Mouse (Mus musculus): ENCODE measurements around the gene Gm281. TPM values are rescaled to one million over a fixed set of nuclear protein-coding genes. Genes with fewer than 3 reads are reported as not detected.
A peak's percentile ranks its signal among the peaks of the same experiment; 100 is the strongest.
"Not testable (repeated sequence)": the region's sequence is repeated elsewhere in the genome, so short reads cannot be mapped to it uniquely, and the experiment has no call there.

Gm281 gene
- total RNA-seq (2021) (not detected), polyA plus RNA-seq (2012; rRNA removed) (not detected in 2 replicates)
- long read RNA-seq: 0 reads

- DNase-seq: no peak
Measured at GRCm38 (mm10) chr14:13914387-13915082, at the start of gene Gm281. TSS of gene Gm281 (minus strand) at chr14:13914478.

DNA sequence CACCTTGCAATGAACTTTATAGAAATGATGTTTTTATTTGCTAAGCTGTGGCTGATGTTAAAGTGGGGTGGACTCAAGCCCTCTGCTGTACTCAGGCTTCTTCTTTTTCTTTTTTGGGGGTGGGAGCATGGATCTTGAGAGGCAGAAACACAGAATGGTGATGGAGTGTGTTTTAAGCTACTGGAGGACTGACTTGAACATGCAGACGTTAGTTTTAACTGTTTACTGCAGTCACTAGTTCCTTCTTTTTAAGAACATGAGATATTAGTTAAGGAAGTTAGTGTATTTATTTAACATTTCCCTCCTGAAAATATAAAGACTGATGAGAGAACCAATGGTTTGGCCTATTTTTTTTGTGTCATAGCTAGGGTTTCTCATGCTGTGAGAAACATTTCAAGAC, 49.2 kb upstream of the Gm281 start:
- DNase-seq: no peak

DNA sequence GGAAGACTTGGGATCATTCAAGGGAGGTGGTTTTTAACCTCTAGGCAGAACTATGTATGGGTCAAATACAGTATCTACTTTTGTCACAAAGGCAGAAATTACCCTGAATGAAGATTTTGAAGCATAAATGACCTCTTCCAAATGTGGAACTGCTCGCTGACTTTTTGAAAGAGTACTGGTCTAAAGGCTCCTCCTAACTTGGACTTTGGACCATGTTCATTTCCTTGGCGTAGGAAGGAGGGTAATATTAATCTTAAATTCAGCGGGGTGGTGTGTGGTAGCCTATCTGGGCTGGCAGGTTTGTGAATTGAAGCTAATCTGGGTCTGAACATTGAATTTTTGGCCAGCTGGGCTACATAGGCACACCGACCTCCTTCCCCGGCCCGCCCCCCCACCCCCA, 48.2 kb upstream of the Gm281 start:
- DNase-seq: no peak

GRCm38 (mm10) chr14:13961401-13962112, 47.3 kb upstream of the Gm281 start, which contains the start of the genes Atxn7 and Thoc7:
TSS of gene Atxn7 (plus strand) at chr14:13961440.
TSS of gene Thoc7 (minus strand) at chr14:13961852.
- DNase-seq: peak; percentile 73

DNA sequence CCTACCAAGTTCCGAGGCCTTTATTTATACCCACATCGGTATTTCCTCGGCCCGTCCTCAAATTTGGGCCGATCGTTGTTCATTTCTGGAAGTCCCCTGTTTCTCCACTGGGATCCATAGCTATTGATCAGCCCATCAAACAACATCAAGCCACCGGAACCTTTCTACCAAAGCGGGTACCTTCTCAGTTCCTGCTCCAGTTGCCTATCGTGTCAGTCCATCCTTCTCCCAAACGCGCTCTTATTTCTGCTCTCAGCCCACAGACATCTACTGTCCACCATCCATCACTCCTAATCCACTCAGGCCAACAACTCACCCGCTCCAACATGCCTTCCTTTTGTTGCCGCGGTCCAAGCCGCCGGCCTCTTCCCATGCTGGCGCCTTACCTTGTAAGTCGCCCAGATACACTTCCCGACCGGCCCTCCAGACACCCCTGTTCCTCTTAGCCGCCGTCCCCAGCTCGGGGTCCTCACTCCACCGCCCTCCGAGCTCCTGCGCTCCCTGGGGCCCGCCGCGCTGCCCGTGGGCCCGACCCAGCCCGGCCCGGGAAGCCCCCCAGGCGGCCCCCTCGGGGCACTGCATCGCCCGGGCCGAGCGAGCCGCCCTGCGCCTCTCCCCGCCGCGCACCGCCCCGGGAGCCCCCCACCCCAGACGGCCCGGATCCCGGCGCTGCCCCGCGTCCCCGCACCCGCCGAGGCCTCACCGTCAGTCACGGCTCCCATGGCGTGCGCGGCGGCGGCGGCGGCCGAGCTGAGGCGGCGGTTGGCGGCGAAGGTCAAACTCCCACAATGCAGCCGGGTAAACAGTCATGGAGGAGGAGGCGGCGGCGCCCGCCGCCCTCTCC, 46.4 kb upstream of the Gm281 start:
- peak; percentile 82 for DNase-seq

GRCm38 (mm10) chr14:13960079-13960478, 45.8 kb upstream of the Gm281 start:
- peak; percentile 42 for DNase-seq

DNA sequence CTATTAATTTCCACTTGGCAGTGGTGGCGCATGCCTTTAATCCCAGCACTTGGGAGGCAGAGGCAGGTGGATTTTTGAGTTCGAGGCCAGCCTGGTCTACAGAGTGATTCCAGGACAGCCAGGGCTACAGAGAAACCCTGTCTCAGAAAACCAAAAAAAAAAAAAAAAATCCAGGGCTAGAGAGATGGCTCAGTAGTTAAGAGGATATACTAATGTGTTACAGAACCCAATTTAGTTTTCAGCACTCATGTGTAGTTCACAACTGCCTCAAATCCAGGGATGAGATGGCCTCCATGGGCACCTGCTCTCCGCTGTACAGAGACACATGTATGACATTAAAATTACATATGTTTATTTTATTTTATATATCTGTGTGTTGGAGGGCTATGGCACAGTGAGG, 37.9 kb upstream of the Gm281 start:
- not testable (repeated sequence) for DNase-seq

DNA sequence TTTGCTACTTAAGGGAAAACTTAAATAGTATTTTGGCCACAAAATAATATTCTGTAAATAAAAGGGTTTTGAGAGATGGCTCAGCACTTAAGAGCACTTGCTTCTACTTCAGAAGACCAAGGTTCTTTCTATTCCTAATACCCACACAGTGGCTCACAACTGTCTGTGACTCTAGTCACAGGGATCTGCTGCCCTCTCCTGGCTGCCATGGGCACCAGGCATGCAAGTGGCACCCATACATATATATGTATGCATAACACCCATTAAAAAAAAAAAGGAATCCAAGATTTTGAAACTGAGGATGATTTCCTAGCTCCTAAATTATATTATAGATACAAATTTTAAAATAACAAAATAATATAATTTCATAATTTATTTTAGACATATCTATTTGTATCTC, 36.1 kb upstream of the Gm281 start:
- DNase-seq: peak; percentile 26

GRCm38 (mm10) chr14:13948345-13948744, 34.1 kb upstream of the Gm281 start:
- DNase-seq: no peak

- no peak for DNase-seq
Measured at GRCm38 (mm10) chr14:13944686-13945085, 30.4 kb upstream of the Gm281 start.

DNA sequence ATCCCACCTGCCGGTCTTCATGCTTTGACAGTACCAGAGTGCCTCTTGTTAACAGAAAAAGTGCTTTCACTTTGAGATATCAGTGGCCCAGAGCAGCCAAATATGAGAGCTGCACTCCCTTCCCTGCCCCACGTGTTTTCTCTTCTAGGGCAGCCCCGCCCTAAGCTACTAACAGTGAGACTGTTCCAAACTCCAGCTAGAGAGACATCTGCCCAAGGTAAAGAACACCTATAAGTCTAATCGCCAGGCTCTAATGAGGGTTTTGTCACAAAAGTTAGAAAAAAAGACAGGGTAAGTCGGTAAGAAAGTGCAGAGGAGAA, 19.7 kb upstream of the Gm281 start:
- DNase-seq: no peak

DNA sequence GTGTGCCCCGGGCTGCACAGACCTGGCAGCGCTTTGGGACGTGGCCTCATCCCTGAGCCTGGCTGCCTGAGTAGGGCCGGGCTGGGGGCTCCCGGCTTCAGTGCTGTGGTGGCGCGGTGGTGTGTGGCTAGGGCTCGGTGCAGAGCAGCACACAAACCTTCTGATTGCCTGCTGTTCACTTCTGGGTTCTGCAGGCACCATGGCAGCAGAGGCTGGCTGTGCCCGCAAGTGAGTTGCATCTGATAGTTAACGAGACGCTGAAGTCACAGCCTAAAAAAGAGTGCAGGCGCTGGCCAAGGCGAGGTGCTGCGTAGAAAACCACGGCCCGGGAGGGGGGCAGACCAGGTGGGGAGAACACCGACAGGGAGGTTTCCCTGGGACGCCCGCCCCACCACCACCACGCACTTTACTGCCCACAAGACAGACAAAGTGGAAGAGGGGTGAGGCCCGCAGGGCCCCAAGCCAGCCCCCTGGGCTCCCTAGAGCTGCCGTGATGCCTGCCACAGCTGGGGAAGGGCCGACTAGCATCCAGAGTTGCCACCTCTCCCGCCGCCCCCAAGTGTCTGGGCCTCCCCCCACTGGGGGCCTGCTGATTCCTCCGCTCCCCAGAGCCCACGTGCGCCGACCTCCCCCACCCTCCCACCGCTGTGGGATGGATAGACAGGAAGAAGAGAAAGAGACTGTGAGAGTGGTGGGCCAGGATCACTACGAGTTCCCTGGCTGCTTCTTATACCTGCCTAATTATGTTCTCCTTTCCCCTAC, 19.2 kb upstream of the Gm281 start:
- no peak for DNase-seq

GRCm38 (mm10) chr14:13917630-13918029, 3.4 kb upstream of the Gm281 start:
- DNase-seq: peak; percentile 35

DNA sequence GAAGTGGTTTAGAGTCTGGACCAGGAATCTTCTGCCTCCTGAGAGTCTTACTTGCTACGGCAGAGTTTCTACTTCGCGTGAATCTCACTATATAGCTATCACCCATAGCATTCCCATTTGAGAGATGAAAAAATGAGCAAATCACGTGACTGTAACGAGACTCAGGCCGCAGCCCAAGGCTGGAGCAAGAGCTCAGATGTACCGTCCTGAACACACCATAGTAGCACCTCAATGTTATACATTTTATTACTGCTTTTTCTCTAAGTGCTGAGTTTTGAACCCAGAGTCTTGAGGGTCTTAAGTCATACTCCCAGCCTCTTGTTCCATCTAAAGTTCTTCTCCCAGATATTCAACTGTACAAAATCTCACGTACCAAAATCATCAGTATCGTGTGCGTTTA, 2.9 kb upstream of the Gm281 start:
- DNase-seq: no peak

DNA sequence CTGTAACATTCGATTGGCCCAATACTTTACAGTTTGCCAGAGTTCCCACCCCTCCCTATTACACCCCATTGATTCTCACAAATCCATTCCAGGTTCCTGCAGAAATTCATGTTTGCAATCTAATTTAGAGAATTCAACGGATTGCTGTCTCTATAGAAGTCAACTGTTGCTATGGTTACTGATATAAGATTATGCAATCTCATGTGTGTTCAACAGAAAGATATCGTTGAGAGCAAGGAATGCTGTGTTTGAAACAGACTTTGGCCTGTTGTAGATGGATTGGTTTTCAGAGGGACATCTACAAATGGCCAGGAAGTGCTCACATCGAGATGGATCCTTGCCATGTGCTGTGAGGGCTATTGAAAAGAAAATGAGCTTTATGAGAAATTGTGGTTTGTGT, 929 bp upstream of the Gm281 start:
- no peak for DNase-seq

DNA sequence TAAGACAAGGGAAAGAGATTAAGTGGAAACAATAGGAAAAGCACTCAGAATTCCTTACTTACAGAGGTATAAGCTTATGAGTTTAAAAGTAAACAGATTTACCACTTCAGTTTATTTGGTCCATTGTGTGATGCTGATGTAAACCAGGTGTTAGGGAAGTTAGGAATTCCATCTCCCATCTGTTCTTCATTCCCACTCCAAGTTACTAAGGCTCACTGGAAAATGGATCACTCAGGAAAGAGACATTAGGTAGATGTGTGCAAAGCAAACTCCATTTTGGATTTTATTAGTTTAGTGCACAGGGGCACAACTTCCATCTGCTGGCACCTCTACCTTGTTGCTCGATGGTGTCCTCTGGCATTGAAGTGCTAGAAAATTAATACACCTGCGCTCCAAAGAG, 4.1 kb downstream of the Gm281 start:
- no peak for DNase-seq

DNA sequence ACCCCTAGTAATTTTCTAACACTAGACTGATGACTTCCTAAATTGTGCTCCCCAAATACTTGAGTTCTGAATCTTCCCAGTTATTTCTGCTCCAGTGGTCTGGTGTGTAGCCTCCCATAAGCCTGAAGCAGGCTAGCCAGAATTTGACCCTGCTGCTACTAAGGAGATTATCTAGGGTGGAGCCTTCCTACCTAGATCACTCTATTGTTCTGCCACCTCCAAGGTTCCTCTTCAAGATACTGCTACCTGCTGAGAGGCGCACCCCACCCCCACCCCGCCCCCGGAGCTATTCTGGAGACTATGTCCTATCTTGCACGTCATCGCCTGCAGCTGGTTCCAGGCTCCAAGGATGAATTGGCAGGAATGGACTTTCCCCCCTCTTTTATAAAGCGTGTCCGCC, 7.1 kb downstream of the Gm281 start:
- no peak for DNase-seq

GRCm38 (mm10) chr14:13906461-13906860, 7.8 kb downstream of the Gm281 start:
- no peak for DNase-seq

- peak; percentile 40 for DNase-seq
Measured at GRCm38 (mm10) chr14:13901611-13902067, 12.6 kb downstream of the Gm281 start.

- no peak for DNase-seq
Measured at GRCm38 (mm10) chr14:13895198-13895597, 19.1 kb downstream of the Gm281 start.

DNA sequence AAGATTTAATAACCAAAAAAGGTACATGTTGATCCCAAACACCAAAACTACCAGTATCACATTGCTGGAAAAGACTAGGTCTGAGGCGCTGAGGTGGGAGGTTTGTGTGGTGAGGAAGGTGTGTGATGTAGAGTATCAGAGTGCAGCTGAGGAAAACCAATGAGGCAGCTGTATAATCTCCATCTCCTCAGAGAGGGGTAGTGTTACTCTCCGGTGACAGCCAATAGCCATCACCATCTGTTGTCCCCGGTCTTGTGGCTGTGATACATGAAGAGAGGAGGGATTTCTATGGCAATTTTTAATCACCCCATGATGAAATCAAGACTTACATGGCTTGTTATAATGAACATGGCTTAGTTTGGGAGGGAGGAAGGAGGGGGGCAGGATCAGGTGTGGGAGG, 20.5 kb downstream of the Gm281 start:
- DNase-seq: no peak

DNA sequence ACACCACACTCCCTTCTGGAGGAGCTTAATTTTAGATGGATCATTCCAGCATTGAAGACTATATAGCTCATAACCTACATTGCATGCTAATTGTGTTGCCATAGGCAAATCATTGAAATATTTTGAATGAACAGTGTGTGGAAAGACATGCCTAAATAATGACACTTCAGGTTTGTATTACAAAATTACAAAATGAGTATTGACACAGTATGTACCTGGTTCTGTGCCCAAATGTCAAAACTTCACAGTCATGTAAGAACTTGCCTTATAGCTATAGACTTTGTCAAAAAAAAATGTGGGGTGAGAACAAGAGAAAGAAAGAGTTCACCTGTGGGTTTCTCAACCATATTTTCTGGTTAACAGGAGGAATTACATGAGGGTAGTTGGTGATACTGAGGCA, 52.9 kb downstream of the Gm281 start:
- DNase-seq: no peak

Data from adrenal gland, adult 2 months (tissue).